Mouse (Mus musculus): ENCODE measurements around the gene Vpreb2. TPM values are rescaled to one million over a fixed set of nuclear protein-coding genes. Genes with fewer than 3 reads are reported as not detected.

The Vpreb2 gene
- polyA plus RNA-seq (2016; fragmentation: Nextera tagmentation; extraction: Ambion mirVana): not detected in 2 replicates

DNA sequence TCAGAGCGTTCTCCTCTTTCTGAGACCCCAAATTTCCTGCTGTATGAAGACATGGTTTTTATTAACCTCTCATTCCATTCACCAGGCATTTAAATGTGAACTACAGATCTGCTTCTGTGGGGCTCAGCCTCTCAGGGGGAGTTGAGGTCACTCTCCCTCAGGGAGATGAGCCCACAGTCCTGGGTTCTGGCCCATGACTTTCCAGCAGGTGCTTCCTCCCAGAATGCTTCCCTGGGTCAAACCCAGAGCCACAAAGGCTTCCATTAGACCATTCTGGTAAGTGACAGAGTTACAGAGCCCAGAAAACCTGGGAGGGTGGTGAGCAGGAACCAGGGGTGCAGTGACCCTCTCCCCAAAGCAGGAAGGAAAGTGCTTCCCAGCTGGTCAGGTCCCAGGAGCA, at the start of gene Vpreb2:
Gene Vpreb2, plus strand, starts transcription at position 301 of the 400 bp plus-strand sequence.
- H3K9me3 ChIP-seq (replicated peaks): no peaks in the 10 kb centered on the region
- WGBS: 72% methylated on average over 1 of the region's 1 CpGs
- H3K27ac ChIP-seq (replicated peaks): no peak within 1 kb of the TSS
- no peaks in the 10 kb centered on the region for H3K4me1 ChIP-seq
- no peak within 1 kb of the TSS for H3K4me3 ChIP-seq
- no peaks in the 10 kb centered on the region for H3K36me3 ChIP-seq
- H3K27me3 ChIP-seq (ENCODE audit: low read depth, poor library complexity, severe bottlenecking): no peaks in the 10 kb centered on the region
- no peak for DNase-seq (ENCODE audit: low spot score)

DNA sequence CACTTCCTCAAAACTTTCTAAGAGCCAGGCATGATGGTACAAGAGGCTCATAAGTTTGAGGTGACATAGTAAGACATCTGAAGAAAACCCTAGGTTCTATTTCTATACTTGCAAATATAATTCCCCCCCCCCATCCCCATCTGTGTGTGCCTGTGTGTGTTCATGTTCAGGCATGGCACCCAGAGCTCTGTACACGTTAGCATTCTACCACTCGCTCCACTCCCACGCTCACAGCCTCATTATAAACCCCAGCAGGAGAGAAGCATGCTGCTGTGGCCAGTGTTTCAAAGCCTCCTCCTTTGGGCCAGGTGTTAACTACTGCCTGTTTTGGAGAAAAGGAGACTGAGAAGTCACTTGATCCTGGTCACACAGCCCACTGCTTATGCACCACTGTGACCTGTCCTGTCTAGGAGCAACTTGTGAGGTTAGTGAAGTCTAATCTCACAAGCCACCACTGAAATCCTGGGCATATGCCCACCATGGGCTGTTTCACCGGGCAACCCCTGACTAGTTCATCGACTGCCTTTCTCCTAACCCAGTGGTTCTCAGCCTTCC, 48.2 kb upstream of the Vpreb2 start:
- WGBS: 78% methylated on average over 5 of the region's 5 CpGs
- no peak overlapping the region for H3K27ac ChIP-seq (replicated peaks)
- peaks cover 24% of the 10 kb centered on the region; the same call in 1 of the 2 replicates for H3K27me3 ChIP-seq (ENCODE audit: low read depth, poor library complexity, severe bottlenecking)
- peak; percentile 10 for DNase-seq (ENCODE audit: low spot score)
- no peaks in the 10 kb centered on the region for H3K9me3 ChIP-seq (replicated peaks)
- H3K36me3 ChIP-seq: no peaks in the 10 kb centered on the region
- H3K4me1 ChIP-seq: peaks cover 26% of the 10 kb centered on the region
- H3K4me3 ChIP-seq: no peak overlapping the region

DNA sequence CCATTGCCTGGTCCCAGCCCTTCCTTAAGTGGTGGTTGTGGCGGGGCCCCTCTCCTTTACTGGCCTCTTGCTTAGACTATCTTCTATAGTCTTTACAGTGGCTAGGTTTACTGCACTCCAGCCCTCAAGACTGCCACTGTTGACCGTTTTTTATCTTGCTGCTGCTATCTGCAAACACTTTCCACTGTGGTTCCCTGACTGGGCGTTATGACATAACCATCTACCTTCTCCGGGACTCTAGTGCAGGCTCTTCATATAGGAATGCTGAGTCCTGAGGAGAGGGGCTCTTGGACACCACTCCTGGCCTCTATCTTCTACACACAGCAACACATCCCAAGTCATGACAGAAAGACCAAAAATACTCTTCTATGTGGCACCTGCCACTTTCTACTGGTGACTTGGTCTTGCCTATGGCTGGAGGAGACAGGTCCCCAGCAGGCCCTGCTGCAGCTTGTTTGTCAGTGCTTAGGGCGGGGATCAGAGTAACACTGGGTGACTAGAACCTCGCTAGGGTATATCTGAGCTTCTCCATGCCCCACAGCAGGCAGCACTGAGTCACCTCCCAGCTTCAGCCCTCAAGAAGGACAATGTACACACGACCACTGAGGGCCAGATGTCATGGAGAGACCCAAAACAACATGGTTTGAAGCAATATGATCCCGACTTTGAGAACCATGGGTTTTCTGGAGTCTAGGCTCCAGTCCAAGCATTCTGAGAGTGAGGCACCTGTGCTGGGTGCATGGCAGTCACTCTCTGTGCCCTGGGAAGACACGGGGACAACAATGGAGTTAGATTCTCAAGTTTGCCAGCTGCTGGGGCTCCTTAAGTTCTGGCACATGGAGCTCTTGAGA, 46.4 kb upstream of the Vpreb2 start:
- 74% methylated on average over 9 of the region's 9 CpGs for WGBS
- peaks cover 38% of the 10 kb centered on the region for H3K27me3 ChIP-seq (ENCODE audit: low read depth, poor library complexity, severe bottlenecking)
- no peak for DNase-seq (ENCODE audit: low spot score)

DNA sequence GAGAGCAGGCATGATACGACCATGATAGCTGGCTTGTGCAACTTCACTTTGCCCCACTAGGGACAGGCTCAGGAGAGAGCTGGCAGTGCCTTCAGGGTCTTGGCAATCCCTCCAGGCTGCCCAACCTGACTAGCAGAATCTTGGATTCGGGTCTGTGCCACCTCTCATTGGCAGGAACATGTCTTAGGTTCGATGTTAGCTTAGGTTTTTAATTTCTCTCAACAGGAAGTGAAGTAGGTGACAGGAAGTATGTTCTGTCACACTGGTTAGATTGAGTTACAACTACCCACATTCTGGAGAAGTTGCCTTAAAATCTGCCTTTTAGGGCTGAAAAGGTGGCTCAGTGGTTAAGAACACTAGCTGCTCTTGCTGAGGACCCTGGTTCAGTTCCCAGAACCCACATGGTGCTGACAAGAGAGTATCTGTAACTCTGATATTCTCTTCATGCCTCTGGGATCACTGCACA, 45.8 kb upstream of the Vpreb2 start:
- no peaks in the 10 kb centered on the region for H3K36me3 ChIP-seq
- no peak overlapping the region for H3K4me3 ChIP-seq
- H3K9me3 ChIP-seq (replicated peaks): no peaks in the 10 kb centered on the region
- WGBS: 73% methylated on average over 3 of the region's 3 CpGs
- H3K27me3 ChIP-seq (ENCODE audit: low read depth, poor library complexity, severe bottlenecking): peaks cover 38% of the 10 kb centered on the region
- no peak overlapping the region for H3K27ac ChIP-seq (replicated peaks)
- no peak for DNase-seq (ENCODE audit: low spot score)
- H3K4me1 ChIP-seq: peaks cover 9% of the 10 kb centered on the region

More for the DNA sequence above, 46.4 kb upstream of the Vpreb2 start:
- Histone ChIP-seq H3K27ac (replicated peaks) (no peak overlapping the region), H3K4me1 (peaks cover 11% of the 10 kb centered on the region), H3K4me3 (no peak overlapping the region), H3K9me3 (replicated peaks) (no peaks in the 10 kb centered on the region), H3K36me3 (no peaks in the 10 kb centered on the region)

DNA sequence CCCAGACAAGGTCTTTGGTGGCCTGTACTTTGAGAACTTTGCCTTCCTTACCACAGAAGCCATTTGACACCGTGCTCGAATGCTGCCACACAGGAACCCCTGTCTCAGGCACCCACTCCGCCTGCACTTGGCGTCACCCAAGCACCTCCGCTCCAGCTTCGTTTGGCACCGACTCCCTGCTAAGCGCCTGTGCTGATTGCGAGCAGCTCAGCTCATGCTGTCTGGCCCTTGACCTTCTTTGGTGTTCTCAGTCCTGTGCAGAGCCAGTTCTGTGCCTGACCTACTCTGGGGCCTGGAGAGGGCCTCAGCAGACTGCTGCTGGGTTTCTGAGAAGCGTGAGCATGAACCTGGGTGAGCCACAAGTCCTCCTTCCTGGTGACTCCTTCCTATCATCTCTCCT, 43.5 kb upstream of the Vpreb2 start:
- Histone ChIP-seq H3K4me3 (no peak overlapping the region), H3K4me1 (peaks cover 6% of the 10 kb centered on the region), H3K27me3 (ENCODE audit: low read depth, poor library complexity, severe bottlenecking) (peaks cover 32% of the 10 kb centered on the region), H3K27ac (replicated peaks) (no peak overlapping the region), H3K9me3 (replicated peaks) (no peaks in the 10 kb centered on the region), H3K36me3 (no peaks in the 10 kb centered on the region)
- DNase-seq (ENCODE audit: low spot score): no peak
- 84% methylated on average over 10 of the region's 10 CpGs for WGBS

DNA sequence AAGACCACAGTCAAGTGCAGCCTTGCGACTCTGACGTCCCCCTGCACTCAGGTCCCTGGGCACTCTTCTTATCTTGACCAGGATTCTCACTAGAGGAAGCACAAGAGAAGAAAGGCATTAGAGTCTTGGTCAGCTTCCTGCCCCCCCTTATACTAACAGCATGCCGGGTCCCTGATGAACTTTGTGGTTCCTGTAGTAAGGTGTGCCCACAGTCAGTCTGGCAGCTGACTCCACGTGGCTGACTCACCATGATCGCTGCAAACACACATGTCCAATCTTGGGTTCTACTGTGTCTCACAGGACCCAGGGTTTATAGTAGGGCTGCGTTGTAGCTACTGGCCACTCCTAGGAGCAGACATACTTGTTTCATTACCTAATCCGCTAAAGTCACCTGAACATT, 42.0 kb upstream of the Vpreb2 start:
- peaks cover 32% of the 10 kb centered on the region for H3K27me3 ChIP-seq (ENCODE audit: low read depth, poor library complexity, severe bottlenecking)
- H3K4me1 ChIP-seq: peaks cover 6% of the 10 kb centered on the region
- DNase-seq (ENCODE audit: low spot score): no peak
- no peaks in the 10 kb centered on the region for H3K9me3 ChIP-seq (replicated peaks)
- H3K27ac ChIP-seq (replicated peaks): no peak overlapping the region
- H3K4me3 ChIP-seq: no peak overlapping the region
- H3K36me3 ChIP-seq: no peaks in the 10 kb centered on the region
- 82% methylated on average over 7 of the region's 7 CpGs for WGBS

DNA sequence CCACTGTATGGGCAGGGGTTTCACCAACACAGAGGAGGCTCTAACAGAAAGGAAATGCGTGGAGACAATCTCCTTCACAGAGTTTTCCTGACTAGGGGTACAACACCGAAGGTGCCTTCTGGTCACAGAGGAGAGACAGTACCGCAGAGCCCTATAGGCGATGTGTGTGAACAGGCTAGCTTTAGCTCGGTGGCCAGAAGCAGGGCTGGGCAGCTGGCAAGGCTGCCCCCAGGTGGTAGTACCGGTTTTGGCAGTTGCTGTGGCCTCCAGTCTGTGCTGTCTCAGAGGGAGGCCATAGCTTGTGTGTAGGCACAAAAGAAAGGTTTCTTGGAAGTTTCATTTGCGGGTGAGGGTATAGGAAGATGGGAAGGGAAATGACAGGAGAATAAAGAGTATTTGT, 41.4 kb upstream of the Vpreb2 start:
- Histone ChIP-seq H3K36me3 (no peaks in the 10 kb centered on the region), H3K27me3 (ENCODE audit: low read depth, poor library complexity, severe bottlenecking) (peaks cover 28% of the 10 kb centered on the region), H3K27ac (replicated peaks) (no peak overlapping the region; the same call in 1 of the 2 replicates), H3K4me3 (no peak overlapping the region), H3K4me1 (peaks cover 6% of the 10 kb centered on the region), H3K9me3 (replicated peaks) (no peaks in the 10 kb centered on the region)
- 10% methylated on average over 7 of the region's 7 CpGs for WGBS
- peak; percentile 62 for DNase-seq (ENCODE audit: low spot score)

DNA sequence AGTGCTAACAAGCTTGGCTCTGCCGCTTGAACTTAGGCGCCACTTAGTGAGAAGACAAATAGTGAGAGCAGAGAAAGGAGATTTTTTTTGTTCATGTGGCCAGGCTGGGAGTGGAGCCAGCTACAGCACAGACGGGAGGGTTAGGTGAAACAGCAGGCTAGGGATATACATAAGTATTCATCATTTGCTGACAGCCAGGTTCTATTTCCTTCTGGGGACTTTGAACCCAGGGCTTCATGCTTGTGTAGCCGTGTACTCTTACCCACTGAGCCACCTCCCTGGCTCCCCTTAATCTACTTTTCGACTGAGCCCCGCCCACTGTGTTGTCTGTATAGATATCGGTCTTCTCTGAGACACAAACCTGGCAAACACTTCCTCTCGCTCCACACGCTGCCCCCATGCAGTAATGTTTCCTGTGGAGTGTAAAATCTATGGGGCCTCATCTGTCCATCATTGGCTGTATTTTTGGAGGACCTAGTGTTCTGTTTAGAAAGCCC, 40.9 kb upstream of the Vpreb2 start:
- no peak overlapping the region for H3K27ac ChIP-seq (replicated peaks)
- H3K36me3 ChIP-seq: no peaks in the 10 kb centered on the region
- no peak for DNase-seq (ENCODE audit: low spot score)
- H3K9me3 ChIP-seq (replicated peaks): no peaks in the 10 kb centered on the region
- peaks cover 6% of the 10 kb centered on the region for H3K4me1 ChIP-seq
- peaks cover 25% of the 10 kb centered on the region for H3K27me3 ChIP-seq (ENCODE audit: low read depth, poor library complexity, severe bottlenecking)
- no peak overlapping the region for H3K4me3 ChIP-seq
- 63% methylated on average over 9 of the region's 9 CpGs for WGBS

DNA sequence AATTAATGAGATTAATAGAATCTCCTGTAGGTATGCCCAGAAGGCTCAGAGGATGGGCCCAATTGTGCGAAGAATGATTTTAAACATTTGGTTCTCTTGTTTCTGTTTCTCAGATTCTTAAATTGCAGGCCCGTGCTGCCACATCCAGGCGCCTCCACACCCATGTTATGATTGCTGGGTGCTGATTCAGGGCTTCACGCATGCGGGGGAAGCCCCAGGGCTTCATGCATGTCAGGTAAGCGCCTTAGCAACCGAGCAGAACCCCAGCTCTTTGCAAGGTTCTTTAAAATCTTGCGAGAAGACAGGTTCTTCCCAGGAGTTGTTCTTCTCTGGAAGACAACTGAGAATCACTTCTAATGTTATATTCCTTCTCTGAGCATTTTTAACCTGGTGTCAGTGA, 36.8 kb upstream of the Vpreb2 start:
- peaks cover 1% of the 10 kb centered on the region; the same call in 1 of the 2 replicates for H3K27me3 ChIP-seq (ENCODE audit: low read depth, poor library complexity, severe bottlenecking)
- WGBS: 67% methylated on average over 8 of the region's 8 CpGs
- no peak for DNase-seq (ENCODE audit: low spot score)

DNA sequence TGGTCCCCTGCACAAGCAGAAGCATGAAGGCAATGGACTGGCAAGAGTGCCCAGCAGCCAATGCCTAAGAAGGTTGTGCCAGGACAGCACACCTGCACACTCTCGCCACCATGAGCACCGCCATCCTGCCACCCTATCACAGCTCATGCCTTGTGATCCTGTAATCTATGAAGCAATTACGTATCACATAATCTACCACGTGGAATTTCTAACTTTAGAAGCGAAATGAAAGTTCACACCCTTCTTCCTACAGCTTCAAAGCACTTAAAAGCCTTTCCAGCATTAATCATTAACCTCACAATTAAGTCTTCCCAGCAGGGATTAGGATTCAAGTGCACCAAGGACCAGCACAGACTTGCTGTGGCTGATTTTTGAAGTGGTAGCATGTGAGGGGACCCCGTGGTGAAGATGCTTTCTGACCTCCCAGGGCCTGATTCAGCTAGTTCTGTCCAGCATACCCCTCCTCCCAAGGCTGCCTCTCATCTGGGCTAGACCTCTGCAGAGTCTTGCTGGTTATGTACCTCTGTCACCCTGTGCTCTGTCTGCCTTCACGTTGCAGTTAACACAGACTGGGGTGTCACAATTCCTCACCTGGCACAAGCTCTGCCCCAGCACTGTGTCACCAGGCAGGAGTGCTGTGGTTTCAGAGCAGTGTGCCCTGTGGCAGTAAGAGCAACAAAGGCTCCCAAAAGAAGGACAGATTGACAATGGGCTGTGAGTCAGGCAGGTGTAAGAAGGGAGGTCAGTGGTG, 35.0 kb upstream of the Vpreb2 start:
- Histone ChIP-seq H3K4me1 (peaks cover 16% of the 10 kb centered on the region), H3K27ac (replicated peaks) (no peak overlapping the region), H3K27me3 (ENCODE audit: low read depth, poor library complexity, severe bottlenecking) (no peaks in the 10 kb centered on the region), H3K4me3 (no peak overlapping the region), H3K9me3 (replicated peaks) (no peaks in the 10 kb centered on the region), H3K36me3 (no peaks in the 10 kb centered on the region)
- no peak for DNase-seq (ENCODE audit: low spot score)
- WGBS: 66% methylated on average over 7 of the region's 7 CpGs

More for the DNA sequence above, 36.8 kb upstream of the Vpreb2 start:
- Histone ChIP-seq H3K9me3 (replicated peaks) (no peaks in the 10 kb centered on the region), H3K27ac (replicated peaks) (no peak overlapping the region), H3K36me3 (no peaks in the 10 kb centered on the region), H3K4me1 (peaks cover 6% of the 10 kb centered on the region), H3K4me3 (no peak overlapping the region)

DNA sequence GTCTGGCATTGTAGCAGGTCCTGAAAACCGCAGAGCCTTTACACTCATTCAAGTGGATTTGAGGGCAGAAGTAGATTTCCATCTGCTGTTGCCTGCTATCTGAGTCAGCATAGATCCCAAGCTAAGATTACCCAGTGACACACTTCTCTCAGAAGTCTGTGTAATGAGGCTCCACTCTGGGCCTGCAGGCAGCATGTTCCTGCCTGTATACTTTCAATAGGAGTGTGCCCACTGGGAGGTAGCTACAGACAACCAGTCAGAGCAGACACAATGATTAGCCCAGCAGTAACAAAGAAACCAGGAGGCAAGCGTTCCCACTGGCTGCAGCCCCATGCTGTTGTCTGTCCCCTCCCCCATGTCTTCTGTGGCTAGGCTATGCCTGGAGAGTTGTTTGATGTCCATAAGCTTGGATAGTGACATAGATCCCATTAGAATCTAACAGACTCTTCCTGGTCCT, 30.8 kb upstream of the Vpreb2 start:
- peak; percentile 61 for DNase-seq (ENCODE audit: low spot score)
- H3K4me3 ChIP-seq: no peak overlapping the region
- 32% methylated on average over 2 of the region's 2 CpGs for WGBS
- no peaks in the 10 kb centered on the region for H3K27me3 ChIP-seq (ENCODE audit: low read depth, poor library complexity, severe bottlenecking)
- no peaks in the 10 kb centered on the region for H3K36me3 ChIP-seq
- H3K4me1 ChIP-seq: peaks cover 17% of the 10 kb centered on the region
- peak overlapping the region; percentile 75 for H3K27ac ChIP-seq (replicated peaks)
- H3K9me3 ChIP-seq (replicated peaks): no peaks in the 10 kb centered on the region

DNA sequence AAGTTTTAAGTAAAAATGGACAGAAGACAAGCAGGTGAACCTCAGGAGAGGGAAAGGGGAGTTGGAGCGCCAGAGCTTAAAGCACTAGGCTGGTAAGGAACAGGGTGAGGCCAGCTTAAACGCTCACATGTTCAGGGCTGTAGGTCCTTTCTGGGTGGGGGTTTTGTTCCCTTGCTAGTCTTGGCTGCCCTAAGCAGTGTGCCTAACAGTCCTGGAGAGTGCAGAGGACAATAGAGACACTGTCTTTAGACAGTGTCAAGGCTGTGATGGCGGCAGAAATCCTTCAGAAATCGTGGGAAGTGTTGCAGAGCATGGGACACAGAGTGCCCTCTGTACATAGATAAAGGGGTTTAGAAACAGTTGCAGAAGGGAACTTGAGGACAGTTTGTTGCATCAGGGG, 30.2 kb upstream of the Vpreb2 start:
- no peak for DNase-seq (ENCODE audit: low spot score)
- WGBS: 65% methylated on average over 4 of the region's 4 CpGs
- no peaks in the 10 kb centered on the region for H3K27me3 ChIP-seq (ENCODE audit: low read depth, poor library complexity, severe bottlenecking)
- H3K4me1 ChIP-seq: peaks cover 17% of the 10 kb centered on the region
- H3K36me3 ChIP-seq: no peaks in the 10 kb centered on the region
- peak overlapping the region; percentile 75 for H3K27ac ChIP-seq (replicated peaks)
- H3K9me3 ChIP-seq (replicated peaks): no peaks in the 10 kb centered on the region
- no peak overlapping the region for H3K4me3 ChIP-seq
